Mouse (Mus musculus) cerebellum, adult 9-10 months (tissue): ENCODE measurements around the gene Psen1.
A peak's percentile ranks its signal among the peaks of the same experiment; 100 is the strongest.

Experiments
- DNase-seq: peaks from one replicate; pipeline ENCODE4 v3.0.0; 2022

Gene Psen1

GRCm38 (mm10) chr12:83687934-83688315 is at the start of gene Psen1:
Psen1 (plus strand) TSS chr12:83688152.
- DNase-seq = peak; percentile 89

GRCm38 (mm10) chr12:83641233-83641632 is 46.7 kb upstream of the Psen1 start:
- no peak for DNase-seq

- no peak for DNase-seq
Measured at GRCm38 (mm10) chr12:83643116-83643515, 44.8 kb upstream of the Psen1 start.

GRCm38 (mm10) chr12:83650346-83650745 is 37.6 kb upstream of the Psen1 start:
- no peak for DNase-seq

- DNase-seq = no peak
Measured at GRCm38 (mm10) chr12:83651414-83651813, 36.5 kb upstream of the Psen1 start.

- DNase-seq = no peak
Measured at GRCm38 (mm10) chr12:83685466-83685865, 2.5 kb upstream of the Psen1 start.

GRCm38 (mm10) chr12:83686575-83687350 is 1.2 kb upstream of the Psen1 start:
- DNase-seq = no peak

- no peak for DNase-seq
Measured at GRCm38 (mm10) chr12:83688316-83689086, 549 bp downstream of the Psen1 start.

GRCm38 (mm10) chr12:83689087-83689432 is 1.1 kb downstream of the Psen1 start:
- DNase-seq = no peak

- no peak for DNase-seq
Measured at GRCm38 (mm10) chr12:83694011-83694410, 6.1 kb downstream of the Psen1 start.

GRCm38 (mm10) chr12:83694669-83695068 is 6.7 kb downstream of the Psen1 start:
- DNase-seq = no peak

- DNase-seq = no peak
Measured at GRCm38 (mm10) chr12:83698637-83699036, 10.7 kb downstream of the Psen1 start.

- no peak for DNase-seq
Measured at GRCm38 (mm10) chr12:83701608-83702007, 13.7 kb downstream of the Psen1 start.

GRCm38 (mm10) chr12:83702796-83703195 is 14.8 kb downstream of the Psen1 start:
- no peak for DNase-seq

GRCm38 (mm10) chr12:83706951-83707350 is 19.0 kb downstream of the Psen1 start:
- no peak for DNase-seq

- no peak for DNase-seq
Measured at GRCm38 (mm10) chr12:83708160-83709092, 20.5 kb downstream of the Psen1 start.

GRCm38 (mm10) chr12:83709934-83710333 is 22.0 kb downstream of the Psen1 start:
- DNase-seq = no peak

- DNase-seq = peak; percentile 81
Measured at GRCm38 (mm10) chr12:83713749-83714148, 25.8 kb downstream of the Psen1 start.

- no peak for DNase-seq
Measured at GRCm38 (mm10) chr12:83716416-83717184, 28.6 kb downstream of the Psen1 start.

GRCm38 (mm10) chr12:83719431-83719830 is 31.5 kb downstream of the Psen1 start:
- DNase-seq = no peak

- DNase-seq = no peak
Measured at GRCm38 (mm10) chr12:83721281-83721680, 33.3 kb downstream of the Psen1 start.

- DNase-seq = no peak
Measured at GRCm38 (mm10) chr12:83723037-83723436, 35.1 kb downstream of the Psen1 start.
